Mouse (Mus musculus): ENCODE measurements at regions not wholly inside any gene's neighbourhood (a gene's known extent, or its start where the extent isn't known, plus 50 kb on each side); places are given as distances from the start of the nearest gene placed in this dataset.

- 24% methylated on average over 13 of the region's 13 CpGs for WGBS
- TF ChIP-seq POLR2A (IDR thresholded peaks at IDR 0.05; ENCODE audit: borderline replicate concordance, extremely low read depth, low read depth, low read length) (no peak), CTCF (IDR thresholded peaks at IDR 0.05; ENCODE audit: insufficient read depth, low read length) (no peak)
- H3K4me3 ChIP-seq (replicated peaks; ENCODE audit: extremely low read depth, low read depth, low read length) = no peak overlapping the region
- no peaks in the 10 kb centered on the region for H3K4me1 ChIP-seq (ENCODE audit: control insufficient read depth, insufficient read depth, low read length)
- DNase-seq = no peak
Observed at GRCm38 (mm10) chr5:120304295-120304701, 127.2 kb upstream of the Lhx5 start.

GRCm38 (mm10) chr5:120312299-120312698, 119.2 kb upstream of the Lhx5 start:
- no peak for DNase-seq
- Histone ChIP-seq H3K4me1 (ENCODE audit: control insufficient read depth, insufficient read depth, low read length) (no peaks in the 10 kb centered on the region), H3K4me3 (replicated peaks; ENCODE audit: extremely low read depth, low read depth, low read length) (no peak overlapping the region)
- WGBS = 82% methylated on average over 6 of the region's 6 CpGs
- TF ChIP-seq POLR2A (IDR thresholded peaks at IDR 0.05; ENCODE audit: borderline replicate concordance, extremely low read depth, low read depth, low read length) (no peak), CTCF (IDR thresholded peaks at IDR 0.05; ENCODE audit: insufficient read depth, low read length) (peak; percentile 14; the same call in 1 of the 2 replicates)

DNA sequence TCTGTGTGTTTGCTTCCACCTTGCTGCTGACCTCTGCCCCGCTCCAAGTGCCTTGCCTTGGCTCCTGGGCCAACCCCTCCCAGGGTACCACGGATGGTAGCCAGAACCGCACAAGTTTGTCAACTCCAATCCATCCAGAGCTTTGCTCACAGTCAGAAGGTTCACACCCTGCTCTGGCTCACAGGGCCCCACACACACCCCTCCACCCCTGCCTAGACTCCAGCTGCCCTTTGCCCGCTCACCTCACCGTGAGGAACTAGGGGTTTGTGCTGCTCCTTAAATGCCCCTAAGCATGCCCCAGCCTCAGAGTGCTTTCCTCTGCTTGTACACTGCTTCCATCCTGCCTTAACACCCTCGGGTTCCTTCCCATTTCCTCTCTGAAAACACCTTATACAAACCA, 117.5 kb upstream of the Lhx5 start:
- no peak overlapping the region for H3K4me3 ChIP-seq (replicated peaks; ENCODE audit: extremely low read depth, low read depth, low read length)
- TF ChIP-seq POLR2A (IDR thresholded peaks at IDR 0.05; ENCODE audit: borderline replicate concordance, extremely low read depth, low read depth, low read length) (no peak), CTCF (IDR thresholded peaks at IDR 0.05; ENCODE audit: insufficient read depth, low read length) (no peak)
- no peaks in the 10 kb centered on the region for H3K4me1 ChIP-seq (ENCODE audit: control insufficient read depth, insufficient read depth, low read length)
- 68% methylated on average over 6 of the region's 6 CpGs for WGBS
- DNase-seq = no peak

DNA sequence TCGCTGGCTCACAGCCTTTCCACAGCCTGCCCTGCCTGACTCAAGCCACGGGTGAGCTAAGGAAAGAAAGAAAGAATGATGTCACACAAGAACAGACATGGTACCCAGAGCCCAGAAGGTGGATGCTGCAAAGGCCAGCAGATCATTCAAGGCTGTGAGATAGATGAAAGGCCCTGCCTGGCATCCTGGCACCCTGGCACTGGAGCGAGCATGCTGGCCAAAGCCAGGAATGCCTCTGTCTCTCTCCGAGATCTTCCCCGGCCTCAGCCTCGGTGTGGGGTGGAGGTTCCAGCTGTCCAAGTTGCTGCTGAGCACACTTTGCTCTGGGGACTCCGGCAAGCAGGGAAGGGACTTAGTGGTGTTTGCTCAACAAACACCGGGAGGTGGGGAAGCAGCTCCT, 116.4 kb upstream of the Lhx5 start:
- no peak for DNase-seq
- WGBS = 45% methylated on average over 8 of the region's 8 CpGs
- Histone ChIP-seq H3K4me3 (replicated peaks; ENCODE audit: extremely low read depth, low read depth, low read length) (no peak overlapping the region), H3K4me1 (ENCODE audit: control insufficient read depth, insufficient read depth, low read length) (no peaks in the 10 kb centered on the region)
- TF ChIP-seq POLR2A (IDR thresholded peaks at IDR 0.05; ENCODE audit: borderline replicate concordance, extremely low read depth, low read depth, low read length) = no peak
- TF ChIP-seq CTCF (IDR thresholded peaks at IDR 0.05; ENCODE audit: insufficient read depth, low read length) = no peak

GRCm38 (mm10) chr5:120318951-120319350, 112.5 kb upstream of the Lhx5 start:
- Histone ChIP-seq H3K4me3 (replicated peaks; ENCODE audit: extremely low read depth, low read depth, low read length) (no peak overlapping the region), H3K4me1 (ENCODE audit: control insufficient read depth, insufficient read depth, low read length) (no peaks in the 10 kb centered on the region)
- TF ChIP-seq CTCF (IDR thresholded peaks at IDR 0.05; ENCODE audit: insufficient read depth, low read length) (no peak), POLR2A (IDR thresholded peaks at IDR 0.05; ENCODE audit: borderline replicate concordance, extremely low read depth, low read depth, low read length) (no peak)
- no peak for DNase-seq
- WGBS = 3% methylated on average over 1 of the region's 1 CpGs

DNA sequence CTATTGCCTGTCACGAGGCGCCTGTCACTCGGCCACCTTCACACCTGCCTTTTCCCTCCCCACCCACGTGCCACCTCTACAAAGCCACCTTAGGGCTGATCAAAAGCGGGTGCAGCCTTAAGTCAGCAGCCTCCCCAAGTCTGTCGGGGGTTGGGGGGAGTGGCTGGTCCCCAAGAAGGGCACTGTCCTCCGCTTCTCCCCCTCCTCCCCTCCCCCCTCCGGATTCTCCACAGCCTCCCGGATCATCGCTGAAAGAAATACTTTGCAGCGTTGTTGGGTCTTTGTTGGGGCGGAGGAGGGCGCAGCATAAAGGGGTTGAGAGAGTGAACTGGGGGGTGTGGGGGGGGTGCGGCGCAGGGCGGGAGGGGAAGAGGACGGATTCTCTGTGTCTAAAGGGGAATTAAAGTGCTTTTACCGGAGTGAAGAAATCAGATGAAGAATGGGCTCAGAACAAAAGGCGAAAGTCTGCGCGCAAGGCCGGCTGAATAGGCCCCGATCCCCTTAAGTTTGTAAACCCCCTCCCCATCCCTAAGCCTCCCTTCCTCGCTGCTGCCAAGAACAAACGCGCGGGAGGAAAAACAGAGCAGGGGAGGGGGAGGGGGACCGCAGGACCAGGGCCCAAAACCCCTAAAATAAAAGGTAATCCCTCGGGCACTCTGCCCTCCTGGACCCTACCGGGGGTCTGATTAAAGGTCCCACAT, 109.3 kb upstream of the Lhx5 start:
- H3K4me3 ChIP-seq (replicated peaks; ENCODE audit: extremely low read depth, low read depth, low read length) = no peak overlapping the region
- WGBS = 3% methylated on average over 30 of the region's 30 CpGs
- no peaks in the 10 kb centered on the region for H3K4me1 ChIP-seq (ENCODE audit: control insufficient read depth, insufficient read depth, low read length)
- no peak for DNase-seq
- TF ChIP-seq CTCF (IDR thresholded peaks at IDR 0.05; ENCODE audit: insufficient read depth, low read length) (no peak), POLR2A (IDR thresholded peaks at IDR 0.05; ENCODE audit: borderline replicate concordance, extremely low read depth, low read depth, low read length) (no peak)

DNA sequence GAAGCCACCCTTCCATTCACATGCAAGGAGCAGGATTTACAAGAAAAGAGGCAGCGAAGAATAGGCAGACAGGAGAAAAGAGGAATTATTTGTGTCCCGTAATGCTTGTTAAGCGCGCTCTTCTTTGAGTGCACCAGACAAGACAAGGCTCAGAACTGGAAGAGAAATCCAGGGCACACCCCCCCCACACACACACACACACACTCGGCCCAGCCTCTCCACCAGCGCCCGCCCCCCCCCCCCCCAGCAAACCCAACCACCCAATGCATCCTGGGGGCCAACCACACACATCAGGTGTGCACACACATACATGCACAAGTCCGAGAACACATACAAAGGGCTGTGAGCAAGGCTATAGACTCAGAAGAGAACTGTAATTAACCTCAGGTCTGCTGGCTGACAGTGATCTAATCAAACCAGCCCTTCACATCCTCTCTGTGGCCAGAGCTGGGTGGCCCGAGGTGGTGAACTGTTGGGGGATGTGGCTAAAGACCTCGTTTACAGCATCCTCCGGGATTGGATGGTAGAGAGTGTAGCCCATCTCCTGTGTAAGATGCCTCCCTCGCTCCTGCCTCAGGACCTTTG, 108.7 kb upstream of the Lhx5 start:
- TF ChIP-seq POLR2A (IDR thresholded peaks at IDR 0.05; ENCODE audit: borderline replicate concordance, extremely low read depth, low read depth, low read length) = no peak
- TF ChIP-seq CTCF (IDR thresholded peaks at IDR 0.05; ENCODE audit: insufficient read depth, low read length) = no peak
- WGBS = 25% methylated on average over 12 of the region's 12 CpGs
- no peak for DNase-seq

DNA sequence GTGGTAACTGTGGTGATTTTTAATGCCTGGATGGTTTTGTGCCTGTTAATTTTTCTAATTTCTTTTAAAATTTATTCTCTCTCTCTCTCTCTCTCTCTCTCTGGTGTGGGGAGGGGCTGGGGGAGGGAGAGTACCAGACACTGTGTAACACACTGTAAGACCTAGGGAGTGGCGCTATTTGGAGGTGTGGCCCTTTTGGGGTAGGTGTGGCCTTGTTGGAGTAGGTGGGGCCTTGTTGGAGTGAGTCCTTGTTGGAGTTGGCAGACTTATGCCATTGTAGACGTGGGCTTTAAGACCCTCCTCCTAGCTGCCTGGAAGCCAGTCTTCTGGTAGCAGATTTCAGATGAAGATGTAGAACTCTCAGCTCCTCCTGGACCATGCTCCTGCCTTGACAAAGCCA, 107.4 kb upstream of the Lhx5 start:
- TF ChIP-seq CTCF (IDR thresholded peaks at IDR 0.05; ENCODE audit: insufficient read depth, low read length) (no peak), POLR2A (IDR thresholded peaks at IDR 0.05; ENCODE audit: borderline replicate concordance, extremely low read depth, low read depth, low read length) (no peak)
- WGBS = 75% methylated on average over 2 of the region's 2 CpGs
- no peak for DNase-seq

More for the DNA sequence above, 108.7 kb upstream of the Lhx5 start:
- no peaks in the 10 kb centered on the region for H3K4me1 ChIP-seq (ENCODE audit: control insufficient read depth, insufficient read depth, low read length)
- H3K4me3 ChIP-seq (replicated peaks; ENCODE audit: extremely low read depth, low read depth, low read length) = no peak overlapping the region

DNA sequence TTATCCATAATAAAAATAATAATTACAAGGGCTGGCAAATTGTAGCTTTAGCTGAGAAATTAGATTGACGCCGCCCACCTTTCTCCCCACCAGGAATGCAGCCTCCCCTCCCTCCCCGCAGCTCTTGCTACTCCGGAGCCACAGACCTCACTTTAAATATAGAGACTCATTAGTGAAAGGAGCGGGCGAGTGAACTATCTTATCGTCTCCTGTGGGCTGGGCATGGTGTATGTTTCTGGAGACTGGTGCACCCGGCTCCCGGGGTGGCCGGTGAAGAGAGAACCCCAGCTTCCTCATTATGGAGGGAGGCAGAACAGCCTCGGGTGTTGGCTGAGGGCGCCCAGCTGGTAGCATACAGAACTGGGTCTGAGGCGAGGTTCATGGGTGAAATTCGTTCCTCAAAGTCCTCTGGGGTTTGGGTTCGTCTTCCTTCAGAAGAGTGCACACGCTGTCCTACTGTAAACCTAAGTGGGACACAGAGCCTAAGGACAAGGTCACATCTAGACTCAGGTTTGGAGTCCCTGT, 106.1 kb upstream of the Lhx5 start:
- H3K4me3 ChIP-seq (replicated peaks; ENCODE audit: extremely low read depth, low read depth, low read length) = no peak overlapping the region
- TF ChIP-seq CTCF (IDR thresholded peaks at IDR 0.05; ENCODE audit: insufficient read depth, low read length) (no peak), POLR2A (IDR thresholded peaks at IDR 0.05; ENCODE audit: borderline replicate concordance, extremely low read depth, low read depth, low read length) (no peak)
- no peaks in the 10 kb centered on the region for H3K4me1 ChIP-seq (ENCODE audit: control insufficient read depth, insufficient read depth, low read length)
- no peak for DNase-seq
- 37% methylated on average over 16 of the region's 16 CpGs for WGBS

More for the DNA sequence above, 107.4 kb upstream of the Lhx5 start:
- H3K4me1 ChIP-seq (ENCODE audit: control insufficient read depth, insufficient read depth, low read length) = no peaks in the 10 kb centered on the region
- no peak overlapping the region for H3K4me3 ChIP-seq (replicated peaks; ENCODE audit: extremely low read depth, low read depth, low read length)

- 53% methylated on average over 14 of the region's 14 CpGs for WGBS
Observed at GRCm38 (mm10) chr5:120332030-120332429, 99.5 kb upstream of the Lhx5 start.

More at GRCm38 (mm10) chr5:120332030-120332429, 99.5 kb upstream of the Lhx5 start:
- H3K4me1 ChIP-seq (ENCODE audit: control insufficient read depth, insufficient read depth, low read length) = no peaks in the 10 kb centered on the region
- TF ChIP-seq POLR2A (IDR thresholded peaks at IDR 0.05; ENCODE audit: borderline replicate concordance, extremely low read depth, low read depth, low read length) = no peak
- DNase-seq = no peak
- H3K4me3 ChIP-seq (replicated peaks; ENCODE audit: extremely low read depth, low read depth, low read length) = no peak overlapping the region
